Mouse (Mus musculus) heart, embryonic 16.5 days (tissue): ENCODE measurements around the gene Ndufs7. TPM values are rescaled to one million over a fixed set of nuclear protein-coding genes. Genes with fewer than 3 reads are reported as not detected.
"Not testable (repeated sequence)": the region's sequence is repeated elsewhere in the genome, so short reads cannot be mapped to it uniquely, and the experiment has no call there.

Experiments used
- ATAC-seq: fragments of 200-750 bp; cut with Nextera tagmentation; replicated peaks from 2 replicates; pipeline ENCODE4 v1.8.0; 2017; ENCODE audit warnings: moderate number of reproducible peaks; ENCODE audit not compliant: insufficient read depth, low FRiP score; ENCODE audit errors: extremely low read depth
- H3K27ac ChIP-seq: fragments of 300-500 bp; sonication (generic); 2 replicates; pipeline ENCODE4 v1.5.1; 2014; ENCODE audit warnings: mild to moderate bottlenecking, low read length, control low read depth, moderate library complexity
- H3K27me3 ChIP-seq: fragments of 300-500 bp; sonication (generic); 2 replicates; pipeline ENCODE4 v1.6.1; 2014; ENCODE audit warnings: low read length, mixed read lengths; ENCODE audit not compliant: control insufficient read depth, insufficient read depth
- H3K36me3 ChIP-seq: fragments of 300-500 bp; sonication (generic); 2 replicates; pipeline ENCODE4 v1.6.1; 2014; ENCODE audit not compliant: control insufficient read depth, insufficient read depth
- H3K4me1 ChIP-seq: fragments of 300-500 bp; sonication (generic); 2 replicates; pipeline ENCODE4 v1.6.1; 2014; ENCODE audit warnings: low read length, mixed read lengths; ENCODE audit not compliant: control insufficient read depth, insufficient read depth
- H3K4me2 ChIP-seq: fragments of 300-500 bp; sonication (generic); 2 replicates; pipeline ENCODE4 v1.6.1; 2014; ENCODE audit warnings: low read depth, mild to moderate bottlenecking, control low read depth, low read length
- H3K4me3 ChIP-seq: fragments of 300-500 bp; sonication (generic); 2 replicates; pipeline ENCODE4 v1.5.1; 2014; ENCODE audit warnings: mild to moderate bottlenecking, control low read depth, low read length
- H3K9ac ChIP-seq: fragments of 300-500 bp; sonication (generic); 2 replicates; pipeline ENCODE4 v1.6.1; 2014; ENCODE audit warnings: low read length, control low read depth
- H3K9me3 ChIP-seq: fragments of 300-500 bp; sonication (generic); replicated peaks from 2 replicates; pipeline ENCODE4 v1.6.1; 2016; ENCODE audit warnings: low read length; ENCODE audit not compliant: control insufficient read depth
- WGBS: fragments of 180-500 bp; shearing (Covaris S2); extraction: QIAGEN DNeasy Blood & Tissue Kit; methylation state at CpG from one replicate; pipeline ENCODE4 v1.1.7; 2014; 5-methylcytosine and 5-hydroxymethylcytosine counted together
- polyA plus RNA-seq: library from polyadenylated mRNA; unstranded; fragments of >200 nt; fragmentation: Nextera tagmentation; extraction: Ambion mirVana; gene quantifications from 2 replicates; pipeline ENCODE4 v1.2.1, GENCODE M21; 2015

The Ndufs7 gene
- polyA plus RNA-seq, 1 experiment from 2014 or later: 596 TPM

DNA sequence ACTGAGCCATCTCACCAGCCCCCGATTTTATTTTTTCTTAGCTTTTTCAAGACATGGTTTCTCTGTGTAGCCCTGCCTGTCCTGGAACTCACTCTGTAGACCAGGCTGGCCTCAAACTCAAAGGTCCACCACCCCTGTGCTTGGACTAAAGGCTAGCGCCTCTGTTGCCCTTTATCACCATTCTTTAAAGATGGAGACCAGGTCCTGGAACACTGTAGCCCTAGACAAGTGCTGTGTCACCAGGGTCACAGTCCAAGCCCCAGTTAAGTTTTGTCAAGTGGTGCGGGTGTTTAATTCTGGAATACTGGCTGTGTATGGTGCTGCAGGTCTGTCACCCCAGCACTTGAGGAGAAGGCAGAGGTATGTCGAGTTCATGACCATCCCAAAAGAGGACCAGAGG is 11.9 kb upstream of the Ndufs7 start:
- peaks cover 12% of the 10 kb centered on the region for H3K4me1 ChIP-seq
- H3K9ac ChIP-seq: no peak overlapping the region
- no peak overlapping the region for H3K4me2 ChIP-seq
- H3K27ac ChIP-seq: no peak overlapping the region
- H3K27me3 ChIP-seq: no peaks in the 10 kb centered on the region
- no peak overlapping the region for H3K4me3 ChIP-seq
- peaks cover 70% of the 10 kb centered on the region for H3K36me3 ChIP-seq
- H3K9me3 ChIP-seq: no peaks in the 10 kb centered on the region
- 87% methylated on average over 4 of the region's 4 CpGs for WGBS
- no peak for ATAC-seq

- Histone ChIP-seq H3K27me3 (no peaks in the 10 kb centered on the region), H3K9me3 (no peaks in the 10 kb centered on the region), H3K9ac (no peak overlapping the region), H3K27ac (no peak overlapping the region), H3K4me1 (peaks cover 16% of the 10 kb centered on the region), H3K4me3 (no peak overlapping the region), H3K36me3 (peaks cover 68% of the 10 kb centered on the region), H3K4me2 (no peak overlapping the region)
- 86% methylated on average over 3 of the region's 3 CpGs for WGBS
- no peak for ATAC-seq
These were observed 10.6 kb upstream of the Ndufs7 start for GRCm38 (mm10) chr10:80238306-80238705.

- H3K27me3 ChIP-seq: no peaks in the 10 kb centered on the region
- H3K9me3 ChIP-seq: no peaks in the 10 kb centered on the region
- no peak overlapping the region for H3K27ac ChIP-seq
- H3K9ac ChIP-seq: no peak overlapping the region
- no peak overlapping the region for H3K4me3 ChIP-seq
- no peak for ATAC-seq
- WGBS: 78% methylated on average over 6 of the region's 6 CpGs
- no peak overlapping the region for H3K4me2 ChIP-seq
- peaks cover 16% of the 10 kb centered on the region for H3K4me1 ChIP-seq
- H3K36me3 ChIP-seq: peaks cover 73% of the 10 kb centered on the region
These were observed 9.1 kb upstream of the Ndufs7 start for GRCm38 (mm10) chr10:80239791-80240190.

GRCm38 (mm10) chr10:80242088-80242487 is 6.8 kb upstream of the Ndufs7 start:
- Histone ChIP-seq H3K4me2 (no peak overlapping the region), H3K4me3 (no peak overlapping the region), H3K9ac (no peak overlapping the region), H3K27ac (peak overlapping the region; percentile 77), H3K36me3 (peaks cover 59% of the 10 kb centered on the region), H3K9me3 (no peaks in the 10 kb centered on the region), H3K4me1 (peaks cover 18% of the 10 kb centered on the region), H3K27me3 (no peaks in the 10 kb centered on the region)
- peak; percentile 77 for ATAC-seq
- WGBS: 28% methylated on average over 9 of the region's 9 CpGs

- H3K4me3 ChIP-seq: no peak overlapping the region
- H3K27me3 ChIP-seq: no peaks in the 10 kb centered on the region
- peaks cover 56% of the 10 kb centered on the region for H3K36me3 ChIP-seq
- H3K4me2 ChIP-seq: no peak overlapping the region
- no peaks in the 10 kb centered on the region for H3K9me3 ChIP-seq
- ATAC-seq: peak; percentile 13; the same call in 1 of the 2 replicates
- WGBS: 39% methylated on average over 3 of the region's 3 CpGs
- no peak overlapping the region for H3K9ac ChIP-seq
- peak overlapping the region; percentile 77 for H3K27ac ChIP-seq
- peaks cover 18% of the 10 kb centered on the region for H3K4me1 ChIP-seq
These were observed 6.3 kb upstream of the Ndufs7 start for GRCm38 (mm10) chr10:80242607-80243006.

DNA sequence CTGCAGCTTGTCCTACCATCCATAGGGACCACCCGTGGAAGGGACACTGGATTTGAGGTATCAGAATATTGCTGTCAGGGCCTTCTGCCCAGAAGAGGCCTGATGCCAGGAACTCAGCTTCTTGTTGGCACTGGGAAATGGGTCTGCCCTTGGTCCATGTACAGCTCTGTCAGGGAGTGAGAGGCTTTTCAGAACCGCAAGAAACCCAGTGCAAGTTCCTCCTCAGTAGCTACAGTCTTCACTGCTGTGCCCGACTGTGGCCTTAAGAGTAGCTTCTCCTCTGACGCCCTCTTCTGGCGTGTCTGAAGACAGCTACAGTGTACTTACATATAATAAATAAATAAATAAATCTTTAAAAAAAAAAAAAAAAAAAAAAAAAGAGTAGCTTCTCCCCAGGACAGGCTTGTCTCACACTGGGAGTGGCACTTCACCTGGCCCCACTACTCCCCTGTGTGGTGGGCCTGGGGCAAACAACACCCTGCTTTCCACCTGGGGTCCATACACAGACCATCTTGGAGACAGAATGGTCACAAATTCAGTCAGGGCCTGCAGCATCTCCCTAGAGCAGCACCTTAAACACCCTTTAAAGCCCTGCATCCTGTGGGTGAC is 4.0 kb upstream of the Ndufs7 start:
- Histone ChIP-seq H3K4me3 (no peak overlapping the region), H3K27ac (no peak overlapping the region), H3K36me3 (peaks cover 39% of the 10 kb centered on the region), H3K9ac (no peak overlapping the region), H3K4me1 (peaks cover 22% of the 10 kb centered on the region), H3K9me3 (no peaks in the 10 kb centered on the region), H3K27me3 (no peaks in the 10 kb centered on the region), H3K4me2 (no peak overlapping the region)
- 42% methylated on average over 5 of the region's 5 CpGs for WGBS
- ATAC-seq: no peak

DNA sequence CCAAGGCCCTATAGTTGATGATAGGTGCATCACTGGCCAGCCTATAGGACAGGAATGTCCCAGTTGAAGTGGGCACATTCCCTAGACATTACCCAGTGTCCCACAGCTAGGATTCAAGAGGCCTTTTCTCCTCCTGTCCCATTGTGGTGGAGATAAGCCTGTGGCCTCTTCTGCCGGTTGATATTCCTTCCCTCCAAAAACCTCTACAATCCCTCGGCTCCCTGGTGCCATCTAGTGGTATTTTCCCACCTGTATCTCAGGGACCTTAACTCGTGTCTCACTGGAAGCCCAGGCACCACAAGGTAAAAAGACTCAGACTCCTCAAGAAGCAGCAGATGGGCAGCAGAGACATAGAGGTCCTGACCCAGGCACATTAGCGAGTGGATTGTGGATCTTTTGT is 3.3 kb upstream of the Ndufs7 start:
- ATAC-seq: no peak
- Histone ChIP-seq H3K4me3 (no peak overlapping the region), H3K36me3 (peaks cover 35% of the 10 kb centered on the region)

DNA sequence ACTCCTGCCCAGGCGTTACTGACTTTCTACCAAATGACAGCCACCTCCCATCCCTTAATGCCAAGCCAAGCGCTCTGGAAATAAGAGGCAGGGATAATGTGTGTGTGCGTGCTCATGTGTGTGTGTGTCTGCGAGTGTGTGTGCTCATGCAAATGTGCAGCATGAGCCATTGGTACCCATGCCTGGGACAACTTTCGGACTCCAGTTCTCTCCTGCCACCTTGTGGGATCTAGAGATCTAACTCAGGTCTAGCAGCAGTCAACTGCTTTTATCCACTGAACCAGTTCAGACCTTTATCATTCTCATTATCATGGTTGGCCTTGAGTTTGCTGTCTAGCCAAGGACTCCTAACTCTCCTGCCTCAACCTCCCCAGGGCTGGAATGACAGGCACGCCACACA is 1.1 kb upstream of the Ndufs7 start:
- Histone ChIP-seq H3K4me1 (peaks cover 28% of the 10 kb centered on the region), H3K36me3 (peaks cover 19% of the 10 kb centered on the region), H3K27ac (no peak overlapping the region), H3K4me2 (no peak overlapping the region), H3K9me3 (no peaks in the 10 kb centered on the region), H3K27me3 (no peaks in the 10 kb centered on the region), H3K4me3 (no peak overlapping the region), H3K9ac (no peak overlapping the region)
- no peak for ATAC-seq
- 44% methylated on average over 6 of the region's 6 CpGs for WGBS

More for the DNA sequence above, 3.3 kb upstream of the Ndufs7 start:
- peak overlapping the region; percentile 49 for H3K9ac ChIP-seq
- H3K9me3 ChIP-seq: no peaks in the 10 kb centered on the region
- H3K4me2 ChIP-seq: no peak overlapping the region
- no peak overlapping the region for H3K27ac ChIP-seq
- H3K4me1 ChIP-seq: peaks cover 29% of the 10 kb centered on the region
- WGBS: 3% methylated on average over 4 of the region's 4 CpGs
- H3K27me3 ChIP-seq: no peaks in the 10 kb centered on the region

GRCm38 (mm10) chr10:80248437-80248836 is 484 bp upstream of the Ndufs7 start:
- H3K27me3 ChIP-seq, H3K9ac ChIP-seq, ATAC-seq, H3K9me3 ChIP-seq, H3K27ac ChIP-seq: not testable (repeated sequence)
- Histone ChIP-seq H3K4me3 (peak overlapping the region; percentile 75), H3K36me3 (peaks cover 13% of the 10 kb centered on the region), H3K4me1 (peaks cover 25% of the 10 kb centered on the region), H3K4me2 (peak overlapping the region; percentile 92)
- 33% methylated on average over 3 of the region's 3 CpGs for WGBS
